ENCODE assay signal across 8 mouse cellular contexts in the genomic region with DNA sequence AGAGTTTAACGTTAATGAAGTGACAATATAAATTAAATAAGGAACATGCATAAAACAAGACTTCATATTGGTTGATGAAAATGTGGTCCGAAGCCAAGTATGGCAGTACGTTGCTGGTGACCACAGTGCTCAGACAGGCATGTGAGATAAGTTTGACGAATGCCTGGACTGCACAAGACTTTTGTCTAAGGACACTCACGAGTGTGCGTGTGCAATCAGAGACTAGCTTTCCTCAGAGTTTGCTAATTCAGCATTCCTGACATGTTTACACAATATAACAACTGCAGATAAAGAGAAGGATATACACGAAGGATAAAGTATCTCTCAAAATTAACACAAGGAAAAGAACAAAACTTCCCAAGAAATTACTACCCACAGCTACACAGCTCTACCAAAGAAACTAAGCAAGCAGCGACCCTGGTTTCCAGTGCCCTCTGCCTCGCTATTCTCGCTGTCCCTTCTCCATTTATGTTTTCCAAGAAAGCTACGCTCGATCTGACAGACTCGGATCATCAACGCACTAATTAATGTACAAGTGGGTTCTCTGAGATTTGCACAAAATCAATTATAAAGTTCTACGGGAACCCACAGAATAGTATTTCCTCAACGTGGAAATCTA. TPM values are rescaled to one million over a fixed set of nuclear protein-coding genes. Genes with fewer than 3 reads are reported as not detected.
A peak's percentile ranks its signal among the peaks of the same experiment; 100 is the strongest.
DNase-seq lines count a peak whose midpoint lies in the region; ATAC-seq and TF ChIP-seq lines count a peak whose summit lies in the region.

No protein-coding gene starts in this region.

- H3K27me3 ChIP-seq in lung, embryonic 14.5 days (ENCODE audit: insufficient read depth, low read length): no peaks in the 10 kb centered on the region
- H3K27me3 ChIP-seq in hindbrain, embryonic 12.5 days: no peaks in the 10 kb centered on the region
- no peaks in the 10 kb centered on the region for H3K27me3 ChIP-seq in lung, postnatal 0 days (replicated peaks; ENCODE audit: insufficient read depth, low read length)

- H3K9me3 ChIP-seq in lung, embryonic 14.5 days (ENCODE audit: low read depth, low read length): no peaks in the 10 kb centered on the region
- H3K9me3 ChIP-seq in hindbrain, embryonic 12.5 days (replicated peaks): no peaks in the 10 kb centered on the region
- H3K9me3 ChIP-seq in lung, postnatal 0 days (ENCODE audit: low read length): no peaks in the 10 kb centered on the region

- DNase-seq in lung, embryonic 14.5 days: peak; percentile 75
- no peak for DNase-seq in lung, postnatal 14 days
- DNase-seq in embryo, embryonic 10.5 days (ENCODE audit: low spot score): peak; percentile 28
- DNase-seq in lung, postnatal 0 days (ENCODE audit: low spot score): peak; percentile 85
- DNase-seq in right cerebral cortex, postnatal 25 days: no peak
- no peak for DNase-seq in layer of hippocampus, postnatal 14 days (ENCODE audit: low spot score in 2 of 2)
- no peak for DNase-seq in cerebellum, postnatal 36 days

- WGBS in lung, embryonic 14.5 days: 6% methylated on average over 16 of the region's 16 CpGs
- 25% methylated on average over 16 of the region's 16 CpGs for WGBS in hindbrain, embryonic 12.5 days
- WGBS in lung, postnatal 0 days: 6% methylated on average over 16 of the region's 16 CpGs

- peak overlapping the region; percentile 89 for H3K9ac ChIP-seq in lung, embryonic 14.5 days
- peak overlapping the region; percentile 94 for H3K9ac ChIP-seq in hindbrain, embryonic 12.5 days
- H3K9ac ChIP-seq in lung, postnatal 0 days (replicated peaks; ENCODE audit: low read depth): peak overlapping the region; percentile 81

- H3K4me3 ChIP-seq in lung, embryonic 14.5 days (ENCODE audit: low read depth, low read length): peak overlapping the region; percentile 74
- H3K4me3 ChIP-seq in hindbrain, embryonic 12.5 days: peak overlapping the region; percentile 75
- peak overlapping the region; percentile 66 for H3K4me3 ChIP-seq in lung, postnatal 0 days (ENCODE audit: low read depth, low read length)

- no peak for TF ChIP-seq CTCF in lung, embryonic 14.5 days (IDR thresholded peaks at IDR 0.05; ENCODE audit: low read depth)
- TF ChIP-seq CTCF in lung, postnatal 0 days (IDR thresholded peaks at IDR 0.05): no peak

- peak; percentile 25; the same call in 1 of the 2 replicates for ATAC-seq in lung, embryonic 14.5 days (ENCODE audit: insufficient read depth)
- ATAC-seq in hindbrain, embryonic 12.5 days (ENCODE audit: low FRiP score): peak; percentile 47
- peak; percentile 25 for ATAC-seq in lung, postnatal 0 days

- peak overlapping the region; percentile 78 for H3K4me2 ChIP-seq in lung, embryonic 14.5 days
- peak overlapping the region; percentile 84 for H3K4me2 ChIP-seq in hindbrain, embryonic 12.5 days (replicated peaks)
- H3K4me2 ChIP-seq in lung, postnatal 0 days (replicated peaks; ENCODE audit: low read depth, low read length): peak overlapping the region; percentile 65

- peak overlapping the region; percentile 96 for H3K27ac ChIP-seq in lung, embryonic 14.5 days (ENCODE audit: low read depth)
- H3K27ac ChIP-seq in hindbrain, embryonic 12.5 days: peak overlapping the region; percentile 100
- H3K27ac ChIP-seq in lung, postnatal 0 days (ENCODE audit: low read length): peak overlapping the region; percentile 96

- H3K4me1 ChIP-seq in lung, embryonic 14.5 days (ENCODE audit: insufficient read depth): peaks cover 10% of the 10 kb centered on the region
- H3K4me1 ChIP-seq in hindbrain, embryonic 12.5 days: peaks cover 17% of the 10 kb centered on the region
- no peaks in the 10 kb centered on the region for H3K4me1 ChIP-seq in lung, postnatal 0 days (ENCODE audit: insufficient read depth, low read depth, low read length)

- TF ChIP-seq EP300 in lung, postnatal 0 days (IDR thresholded peaks at IDR 0.05): peak; percentile 38; the same call in 1 of the 2 replicates

- H3K36me3 ChIP-seq in lung, embryonic 14.5 days (ENCODE audit: insufficient read depth): 0 out of 2 replicates have a peak, but pooled peaks cover 1% of the 10 kb centered on the region
- H3K36me3 ChIP-seq in hindbrain, embryonic 12.5 days: 0 out of 2 replicates have a peak, but pooled peaks cover 3% of the 10 kb centered on the region
- no peaks in the 10 kb centered on the region for H3K36me3 ChIP-seq in lung, postnatal 0 days (ENCODE audit: insufficient read depth, low read length)

RNA-seq across cellular contexts. Expression of a gene that starts 2.9 kb away (rescaled TPM):
- 45.3 and 47.6 TPM in 2 replicates for polyA plus RNA-seq in lung, embryonic 14.5 days (2014; fragmentation: Nextera tagmentation; extraction: Ambion mirVana)
- polyA plus RNA-seq in hindbrain, embryonic 12.5 days (2016; fragmentation: Nextera tagmentation; extraction: Ambion mirVana): 63.1 and 64.4 TPM in 2 replicates
- polyA plus RNA-seq in lung, postnatal 0 days (2015; fragmentation: Nextera tagmentation; extraction: Ambion mirVana): 37.7 and 40.4 TPM in 2 replicates
- total RNA-seq in layer of hippocampus, postnatal 14 days (2021): 10 to 100 TPM; 47.4 to 49.0 TPM

RNA-seq across cellular contexts. Expression of a gene that starts 16.3 kb away (rescaled TPM):
- 14.1 and 14.9 TPM in 2 replicates for polyA plus RNA-seq in lung, embryonic 14.5 days (2014; fragmentation: Nextera tagmentation; extraction: Ambion mirVana)
- 23.9 and 29.1 TPM in 2 replicates for polyA plus RNA-seq in hindbrain, embryonic 12.5 days (2016; fragmentation: Nextera tagmentation; extraction: Ambion mirVana)
- polyA plus RNA-seq in lung, postnatal 0 days (2015; fragmentation: Nextera tagmentation; extraction: Ambion mirVana): 8.5 and 9.7 TPM in 2 replicates
- total RNA-seq in layer of hippocampus, postnatal 14 days (2021): 10 to 100 TPM; 54.8 to 59.9 TPM

RNA-seq across cellular contexts. Expression of a gene that starts 51.2 kb away (rescaled TPM):
- 38.1 and 40.6 TPM in 2 replicates for polyA plus RNA-seq in lung, embryonic 14.5 days (2014; fragmentation: Nextera tagmentation; extraction: Ambion mirVana)
- 81.0 and 94.6 TPM in 2 replicates for polyA plus RNA-seq in hindbrain, embryonic 12.5 days (2016; fragmentation: Nextera tagmentation; extraction: Ambion mirVana)
- 4.2 and 4.3 TPM in 2 replicates for polyA plus RNA-seq in lung, postnatal 0 days (2015; fragmentation: Nextera tagmentation; extraction: Ambion mirVana)
- 1 to 10 TPM; 6.4 to 7.4 TPM for total RNA-seq in layer of hippocampus, postnatal 14 days (2021)

Comparison
In these comparisons a context has a peak if more than half of its experiments do, and no peak if none do; other contexts are left out.
1. DNase-seq: peak in lung, embryonic 14.5 days (single experiment), embryo, embryonic 10.5 days (single experiment) and lung, postnatal 0 days (single experiment); none in lung, postnatal 14 days (single experiment), right cerebral cortex, postnatal 25 days (single experiment), layer of hippocampus, postnatal 14 days (0 of 2) and cerebellum, postnatal 36 days (0 of 2).
2. Peak in every context shown above with its lines, with median percentiles within 50 percentile points of each other: ATAC-seq, H3K27ac ChIP-seq, H3K4me2 ChIP-seq, H3K4me3 ChIP-seq and H3K9ac ChIP-seq.